Mouse (Mus musculus) kidney, adult 2 months (tissue): Measurements from ENCODE around the gene Cfap299.

Experiments
- CTCF ChIP-seq: fragments of 200-500 bp; conservative IDR thresholded peaks from 2 replicates; pipeline ENCODE4 v1.5.1; 2011; ENCODE audit warnings: low read depth, mild to moderate bottlenecking, control low read depth, low read length, moderate library complexity, mixed read lengths; ENCODE audit not compliant: insufficient read depth, insufficient read length
- POLR2A ChIP-seq: fragments of 200-500 bp; IDR thresholded peaks from one replicate; pipeline ENCODE4 v1.6.1; 2011; ENCODE audit warnings: low read depth, low read length, control low read depth

GRCm38 (mm10) chr5:98787735-98788134 lies 458.6 kb downstream of the Cfap299 start:
- TF ChIP-seq POLR2A (no peak), CTCF (no peak)
